Mouse (Mus musculus) megakaryocyte, embryonic 14.5 days (primary cell): ENCODE data around the gene Klhl24.

Experiments used
- FLI1 ChIP-seq: IDR thresholded peaks from 2 replicates; pipeline ENCODE4 v1.6.1; 2012; ENCODE audit warnings: low read length, inconsistent platforms, mixed read lengths
- GATA1 ChIP-seq: IDR thresholded peaks from 3 replicates; pipeline ENCODE4 v1.6.1; 2012; ENCODE audit warnings: mixed read lengths, low read length, inconsistent platforms, borderline replicate concordance

DNA sequence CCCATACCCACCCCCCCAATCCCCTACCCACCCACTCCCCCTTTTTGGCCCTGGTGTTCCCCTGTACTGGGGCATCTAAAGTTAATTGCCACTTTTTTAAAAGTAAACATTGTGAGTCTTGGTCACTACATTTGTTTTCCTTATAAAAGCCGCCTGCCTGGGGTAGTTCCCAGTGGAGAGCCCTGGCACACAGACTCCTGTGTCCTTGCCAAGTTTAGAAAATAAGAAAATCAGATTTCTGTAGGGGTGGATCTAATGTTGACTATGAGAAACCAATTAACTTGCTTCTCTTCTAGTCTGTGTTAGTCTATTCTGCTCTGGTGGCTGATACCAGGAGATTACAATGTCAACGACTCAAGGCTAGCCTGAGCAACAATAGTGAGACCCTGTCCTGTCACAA lies 15.3 kb downstream of the Klhl24 start:
- no peak for TF ChIP-seq GATA1
- no peak for TF ChIP-seq FLI1
